Mouse (Mus musculus): Measurements from ENCODE around the gene Fthl17a. TPM values are rescaled to one million over a fixed set of nuclear protein-coding genes. Genes with fewer than 3 reads are reported as not detected.

Gene Fthl17a
- polyA plus RNA-seq, 1 experiment from 2014 or later = not detected

DNA sequence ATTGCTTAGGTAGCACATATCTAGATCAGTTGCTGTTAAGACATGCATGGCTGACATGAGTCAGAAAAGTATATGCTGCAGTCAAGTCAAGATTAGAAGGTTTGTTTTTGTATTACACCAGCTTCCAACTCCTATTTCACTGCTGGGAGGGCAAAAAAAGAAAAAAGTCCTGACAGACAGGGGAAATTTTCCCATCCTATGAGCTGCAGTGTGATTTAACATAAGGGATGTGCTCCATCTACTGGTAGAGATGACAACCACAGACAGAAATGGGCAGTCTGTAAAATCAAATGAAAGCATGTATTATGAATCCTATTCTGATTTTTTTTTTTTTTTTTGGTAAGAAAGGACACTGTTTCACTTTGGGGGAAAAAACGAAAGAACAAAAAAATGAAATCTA is 69.7 kb downstream of the Fthl17a start:
- no peak overlapping the region for H3K9ac ChIP-seq (ENCODE audit: low read depth, low read length)
- no peaks in the 10 kb centered on the region for H3K4me1 ChIP-seq (ENCODE audit: control insufficient read depth, insufficient read depth, low read depth, low read length)
- no peak overlapping the region for H3K4me2 ChIP-seq (ENCODE audit: low read length)
- no peak overlapping the region for H3K4me3 ChIP-seq (ENCODE audit: low read length)
- H3K27me3 ChIP-seq (replicated peaks; ENCODE audit: control insufficient read depth, insufficient read depth, low read length) = no peaks in the 10 kb centered on the region
- no peaks in the 10 kb centered on the region for H3K36me3 ChIP-seq (ENCODE audit: control insufficient read depth, insufficient read depth, low read length)
- H3K9me3 ChIP-seq (ENCODE audit: control insufficient read depth, low read length) = no peaks in the 10 kb centered on the region
- peak; percentile 63; the same call in 1 of the 2 replicates for ATAC-seq
- H3K27ac ChIP-seq (ENCODE audit: low read depth, low read length) = no peak overlapping the region
- WGBS = 33% methylated on average over 1 of the region's 1 CpGs
